Mouse (Mus musculus): Measurements from ENCODE around the gene Arl5c. TPM values are rescaled to one million over a fixed set of nuclear protein-coding genes. Genes with fewer than 3 reads are reported as not detected.
"Not testable (repeated sequence)": the region's sequence is repeated elsewhere in the genome, so short reads cannot be mapped to it uniquely, and the experiment has no call there.

Gene Arl5c
- polyA plus RNA-seq, 1 experiment from 2014 or later = 6.9 TPM

DNA sequence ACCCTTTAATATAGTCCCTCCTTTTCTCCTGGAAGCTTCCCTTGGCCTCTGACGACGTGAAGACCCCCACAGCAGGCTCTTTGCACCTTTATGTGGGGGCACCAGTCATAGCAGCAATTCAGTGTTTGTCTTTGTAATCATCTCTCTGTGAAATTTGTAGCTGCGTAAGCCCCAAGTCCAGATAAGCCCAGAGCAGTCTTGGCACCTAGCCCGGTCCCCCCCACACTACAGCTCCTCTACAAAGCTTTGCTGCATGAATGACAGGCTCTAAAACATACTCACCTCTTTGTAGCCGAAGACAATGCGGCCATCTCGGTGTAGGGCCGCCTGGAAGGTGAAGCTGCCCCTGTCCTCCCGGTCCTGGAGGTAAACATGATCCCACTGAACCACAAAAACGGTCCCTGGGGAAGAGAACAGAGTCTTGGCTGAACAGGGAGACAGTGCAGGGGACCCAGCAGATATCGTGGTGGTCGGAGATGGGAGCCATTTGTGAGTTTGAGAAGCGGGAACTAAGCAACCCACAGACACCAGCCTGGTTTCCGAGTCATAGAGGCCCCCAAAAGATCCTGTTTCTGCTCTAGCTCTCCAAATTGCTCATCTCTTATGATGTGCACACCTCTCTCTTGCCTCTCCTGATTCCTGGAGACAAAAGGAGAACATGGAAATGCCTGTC lies 41.4 kb downstream of the Arl5c start:
- no peak overlapping the region for H3K27ac ChIP-seq (replicated peaks)
- peaks cover 12% of the 10 kb centered on the region; the same call in 1 of the 2 replicates for H3K4me1 ChIP-seq
- no peak for ATAC-seq (replicated peaks)
- 62% methylated on average over 14 of the region's 14 CpGs for WGBS
- H3K9me3 ChIP-seq = no peaks in the 10 kb centered on the region
- H3K36me3 ChIP-seq = no peaks in the 10 kb centered on the region
- no peaks in the 10 kb centered on the region for H3K27me3 ChIP-seq
- no peak overlapping the region for H3K4me3 ChIP-seq
- no peak overlapping the region for H3K4me2 ChIP-seq (replicated peaks)
- H3K9ac ChIP-seq (replicated peaks) = no peak overlapping the region

GRCm38 (mm10) chr11:97953939-97954275 lies 42.1 kb downstream of the Arl5c start:
- H3K4me1 ChIP-seq = peaks cover 8% of the 10 kb centered on the region; the same call in 1 of the 2 replicates
- ATAC-seq (replicated peaks) = no peak
- H3K9ac ChIP-seq (replicated peaks) = no peak overlapping the region
- H3K9me3 ChIP-seq = no peaks in the 10 kb centered on the region
- no peaks in the 10 kb centered on the region for H3K27me3 ChIP-seq
- 96% methylated on average over 6 of the region's 6 CpGs for WGBS
- H3K4me3 ChIP-seq = no peak overlapping the region
- H3K4me2 ChIP-seq (replicated peaks) = no peak overlapping the region
- H3K36me3 ChIP-seq = no peaks in the 10 kb centered on the region
- H3K27ac ChIP-seq (replicated peaks) = no peak overlapping the region

- no peak for ATAC-seq (replicated peaks)
- no peak overlapping the region for H3K4me2 ChIP-seq (replicated peaks)
- no peak overlapping the region for H3K9ac ChIP-seq (replicated peaks)
- H3K9me3 ChIP-seq = no peaks in the 10 kb centered on the region
- H3K36me3 ChIP-seq = no peaks in the 10 kb centered on the region
- H3K4me3 ChIP-seq = no peak overlapping the region
- WGBS = 89% methylated on average over 16 of the region's 16 CpGs
- H3K4me1 ChIP-seq = peaks cover 8% of the 10 kb centered on the region; the same call in 1 of the 2 replicates
- no peak overlapping the region for H3K27ac ChIP-seq (replicated peaks)
- H3K27me3 ChIP-seq = no peaks in the 10 kb centered on the region
Measured at GRCm38 (mm10) chr11:97953179-97953938, 42.6 kb downstream of the Arl5c start.

DNA sequence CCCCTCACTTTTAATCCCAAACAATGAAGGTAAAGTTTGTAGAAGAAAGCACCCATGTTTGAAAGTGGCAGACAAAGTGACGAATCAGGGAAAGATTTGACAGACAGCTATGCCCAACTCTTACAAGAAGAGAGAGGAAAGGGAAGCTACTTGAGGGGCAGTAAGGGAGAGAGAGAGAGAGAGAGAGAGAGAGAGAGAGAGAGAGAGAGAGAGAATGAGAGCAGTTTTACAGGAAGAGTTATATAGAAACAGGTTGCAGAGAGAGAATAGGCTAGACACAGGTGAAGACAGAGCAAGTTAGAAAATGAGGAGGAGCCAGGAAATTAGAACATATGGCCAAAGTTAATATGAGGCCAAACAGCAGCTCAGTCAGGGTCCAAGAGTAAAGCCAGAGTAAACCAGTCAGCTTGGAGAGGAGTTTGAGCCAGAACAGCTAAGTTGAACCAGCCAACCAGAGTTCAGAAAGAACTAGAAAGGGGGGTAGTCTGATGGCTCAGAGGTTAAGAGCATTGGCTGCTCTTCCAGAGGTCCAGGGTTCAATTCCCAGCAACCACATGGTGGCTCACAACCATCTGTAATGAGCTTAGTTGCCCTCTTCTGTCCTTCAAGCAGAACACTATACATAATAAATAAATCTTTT lies 43.5 kb downstream of the Arl5c start:
- H3K4me3 ChIP-seq = no peak overlapping the region
- H3K27me3 ChIP-seq = no peaks in the 10 kb centered on the region
- H3K4me1 ChIP-seq = peaks cover 8% of the 10 kb centered on the region; the same call in 1 of the 2 replicates
- H3K9ac ChIP-seq (replicated peaks) = no peak overlapping the region
- 68% methylated on average over 1 of the region's 1 CpGs for WGBS
- no peaks in the 10 kb centered on the region for H3K36me3 ChIP-seq
- H3K4me2 ChIP-seq (replicated peaks) = no peak overlapping the region
- H3K9me3 ChIP-seq = no peaks in the 10 kb centered on the region
- ATAC-seq (replicated peaks) = no peak
- no peak overlapping the region for H3K27ac ChIP-seq (replicated peaks)

- Histone ChIP-seq H3K9me3 (no peaks in the 10 kb centered on the region), H3K36me3 (no peaks in the 10 kb centered on the region), H3K27me3 (no peaks in the 10 kb centered on the region), H3K9ac (replicated peaks) (no peak overlapping the region), H3K4me1 (peaks cover 8% of the 10 kb centered on the region; the same call in 1 of the 2 replicates), H3K4me2 (replicated peaks) (no peak overlapping the region), H3K4me3 (no peak overlapping the region), H3K27ac (replicated peaks) (0 out of 2 replicates have a peak overlapping the region, but pooled peaks have one; percentile 18)
- ATAC-seq (replicated peaks) = no peak
- WGBS = 23% methylated on average over 20 of the region's 20 CpGs
Measured at GRCm38 (mm10) chr11:97949703-97950475, 46.1 kb downstream of the Arl5c start.

GRCm38 (mm10) chr11:97947426-97947825 lies 48.6 kb downstream of the Arl5c start:
- ATAC-seq (replicated peaks) = no peak
- H3K27me3 ChIP-seq = no peaks in the 10 kb centered on the region
- no peaks in the 10 kb centered on the region for H3K36me3 ChIP-seq
- H3K4me2 ChIP-seq (replicated peaks) = no peak overlapping the region
- 0 out of 2 replicates have a peak, but pooled peaks cover 8% of the 10 kb centered on the region for H3K4me1 ChIP-seq
- no peak overlapping the region for H3K27ac ChIP-seq (replicated peaks)
- 14% methylated on average over 7 of the region's 7 CpGs for WGBS
- no peaks in the 10 kb centered on the region for H3K9me3 ChIP-seq
- H3K9ac ChIP-seq (replicated peaks) = no peak overlapping the region
- H3K4me3 ChIP-seq = no peak overlapping the region

- not testable (repeated sequence) for H3K36me3 ChIP-seq; H3K4me2 ChIP-seq (replicated peaks); H3K27ac ChIP-seq (replicated peaks); H3K9me3 ChIP-seq; H3K4me3 ChIP-seq; H3K9ac ChIP-seq (replicated peaks); H3K27me3 ChIP-seq; H3K4me1 ChIP-seq; ATAC-seq (replicated peaks)
- WGBS = 96% methylated on average over 7 of the region's 7 CpGs
Measured at GRCm38 (mm10) chr11:97945738-97946289, 50.2 kb downstream of the Arl5c start.

GRCm38 (mm10) chr11:97945031-97945430 lies 51.0 kb downstream of the Arl5c start:
- Histone ChIP-seq H3K4me1 (0 out of 2 replicates have a peak, but pooled peaks cover 1% of the 10 kb centered on the region), H3K27ac (replicated peaks) (no peak overlapping the region), H3K9ac (replicated peaks) (no peak overlapping the region), H3K4me3 (no peak overlapping the region), H3K4me2 (replicated peaks) (no peak overlapping the region), H3K36me3 (no peaks in the 10 kb centered on the region), H3K9me3 (no peaks in the 10 kb centered on the region), H3K27me3 (no peaks in the 10 kb centered on the region)
- no peak for ATAC-seq (replicated peaks)
- WGBS = 76% methylated on average over 10 of the region's 10 CpGs

GRCm38 (mm10) chr11:97943256-97943655 lies 52.7 kb downstream of the Arl5c start:
- ATAC-seq (replicated peaks) = no peak
- no peaks in the 10 kb centered on the region for H3K4me1 ChIP-seq
- H3K4me2 ChIP-seq (replicated peaks) = no peak overlapping the region
- no peaks in the 10 kb centered on the region for H3K9me3 ChIP-seq
- H3K9ac ChIP-seq (replicated peaks) = no peak overlapping the region
- no peaks in the 10 kb centered on the region for H3K27me3 ChIP-seq
- H3K27ac ChIP-seq (replicated peaks) = no peak overlapping the region
- WGBS = 83% methylated on average over 5 of the region's 5 CpGs
- H3K4me3 ChIP-seq = no peak overlapping the region
- no peaks in the 10 kb centered on the region for H3K36me3 ChIP-seq

GRCm38 (mm10) chr11:97942420-97943111 lies 53.4 kb downstream of the Arl5c start:
- H3K9me3 ChIP-seq = no peaks in the 10 kb centered on the region
- WGBS = 84% methylated on average over 15 of the region's 15 CpGs
- ATAC-seq (replicated peaks) = no peak

More at GRCm38 (mm10) chr11:97942420-97943111, 53.4 kb downstream of the Arl5c start:
- H3K4me2 ChIP-seq (replicated peaks) = no peak overlapping the region
- no peaks in the 10 kb centered on the region for H3K27me3 ChIP-seq
- no peaks in the 10 kb centered on the region for H3K36me3 ChIP-seq
- no peak overlapping the region for H3K27ac ChIP-seq (replicated peaks)
- H3K9ac ChIP-seq (replicated peaks) = no peak overlapping the region
- H3K4me3 ChIP-seq = no peak overlapping the region
- H3K4me1 ChIP-seq = no peaks in the 10 kb centered on the region
